Mouse (Mus musculus) neural tube, embryonic 13.5 days (tissue): ENCODE measurements around the gene Cacfd1. TPM values are rescaled to one million over a fixed set of nuclear protein-coding genes. Genes with fewer than 3 reads are reported as not detected.

Experiments
- ATAC-seq: fragments of 200-750 bp; cut with Nextera tagmentation; 2 replicates; pipeline ENCODE4 v1.8.0; 2017; ENCODE audit warnings: low read depth, mild to moderate bottlenecking, moderate TSS enrichment, moderate library complexity
- H3K27ac ChIP-seq: fragments of 300-500 bp; sonication (generic); replicated peaks from 2 replicates; pipeline ENCODE4 v1.5.1; 2015; ENCODE audit warnings: moderate library complexity, mild to moderate bottlenecking, inconsistent platforms
- H3K27me3 ChIP-seq: fragments of 300-500 bp; sonication (generic); 2 replicates; pipeline ENCODE4 v1.6.1; 2015; ENCODE audit warnings: mild to moderate bottlenecking, inconsistent platforms
- H3K36me3 ChIP-seq: fragments of 300-500 bp; sonication (generic); 2 replicates; pipeline ENCODE4 v1.6.1; 2015; ENCODE audit warnings: mild to moderate bottlenecking, inconsistent platforms
- H3K4me1 ChIP-seq: fragments of 300-500 bp; sonication (generic); replicated peaks from 2 replicates; pipeline ENCODE4 v1.6.1; 2015; ENCODE audit warnings: inconsistent platforms
- H3K4me2 ChIP-seq: fragments of 300-500 bp; sonication (generic); 2 replicates; pipeline ENCODE4 v1.6.1; 2015; ENCODE audit warnings: inconsistent platforms, mild to moderate bottlenecking, moderate library complexity
- H3K4me3 ChIP-seq: fragments of 300-500 bp; sonication (generic); 2 replicates; pipeline ENCODE4 v1.5.1; 2015; ENCODE audit warnings: mild to moderate bottlenecking, inconsistent platforms
- H3K9ac ChIP-seq: fragments of 300-500 bp; sonication (generic); 2 replicates; pipeline ENCODE4 v1.6.1; 2015; ENCODE audit warnings: moderate library complexity, mild to moderate bottlenecking, inconsistent platforms
- H3K9me3 ChIP-seq: fragments of 300-500 bp; sonication (generic); 2 replicates; pipeline ENCODE4 v1.6.1; 2016; ENCODE audit warnings: inconsistent platforms
- WGBS: fragments of 180-500 bp; shearing (Covaris S2); methylation state at CpG from one replicate; pipeline ENCODE4 v1.1.7; 2015; 5-methylcytosine and 5-hydroxymethylcytosine counted together
- polyA plus RNA-seq: library from polyadenylated mRNA; unstranded; fragments of >200 nt; fragmentation: Nextera tagmentation; extraction: Ambion mirVana; gene quantifications from 2 replicates; pipeline ENCODE4 v1.2.1, GENCODE M21; 2015

Gene Cacfd1
- polyA plus RNA-seq, 1 experiment from 2014 or later = 120 TPM

- WGBS = 62% methylated on average over 4 of the region's 4 CpGs
- H3K9ac ChIP-seq = peak overlapping the region; percentile 72
- H3K4me1 ChIP-seq = peaks cover 22% of the 10 kb centered on the region
- no peak overlapping the region for H3K27ac ChIP-seq
- H3K4me3 ChIP-seq = peak overlapping the region; percentile 41
- ATAC-seq = no peak
- peaks cover 17% of the 10 kb centered on the region for H3K27me3 ChIP-seq
- no peaks in the 10 kb centered on the region for H3K9me3 ChIP-seq
- peak overlapping the region; percentile 60 for H3K4me2 ChIP-seq
- no peaks in the 10 kb centered on the region for H3K36me3 ChIP-seq
These were observed 18.8 kb downstream of the Cacfd1 start for GRCm38 (mm10) chr2:27028437-27029015.

- Histone ChIP-seq H3K27me3 (peaks cover 17% of the 10 kb centered on the region), H3K36me3 (no peaks in the 10 kb centered on the region), H3K4me3 (no peak overlapping the region), H3K9me3 (no peaks in the 10 kb centered on the region), H3K4me1 (peaks cover 11% of the 10 kb centered on the region), H3K4me2 (no peak overlapping the region), H3K9ac (no peak overlapping the region), H3K27ac (no peak overlapping the region)
- WGBS = 84% methylated on average over 2 of the region's 2 CpGs
- ATAC-seq = no peak
These were observed 22.6 kb downstream of the Cacfd1 start for GRCm38 (mm10) chr2:27032361-27032760.

GRCm38 (mm10) chr2:27036003-27036402, 26.3 kb downstream of the Cacfd1 start:
- no peak overlapping the region for H3K9ac ChIP-seq
- H3K4me1 ChIP-seq = no peaks in the 10 kb centered on the region
- no peaks in the 10 kb centered on the region for H3K27me3 ChIP-seq
- no peaks in the 10 kb centered on the region for H3K36me3 ChIP-seq
- no peak overlapping the region for H3K4me3 ChIP-seq
- no peak for ATAC-seq
- H3K9me3 ChIP-seq = no peaks in the 10 kb centered on the region
- WGBS = 78% methylated on average over 3 of the region's 3 CpGs
- H3K27ac ChIP-seq = no peak overlapping the region
- no peak overlapping the region for H3K4me2 ChIP-seq

- ATAC-seq = peak; percentile 27; the same call in 1 of the 2 replicates
- no peaks in the 10 kb centered on the region for H3K27me3 ChIP-seq
- H3K9me3 ChIP-seq = no peaks in the 10 kb centered on the region
- no peaks in the 10 kb centered on the region for H3K4me1 ChIP-seq
- H3K9ac ChIP-seq = no peak overlapping the region
- H3K36me3 ChIP-seq = no peaks in the 10 kb centered on the region
- WGBS = 60% methylated on average over 4 of the region's 4 CpGs
- H3K4me2 ChIP-seq = no peak overlapping the region
- H3K4me3 ChIP-seq = no peak overlapping the region
- no peak overlapping the region for H3K27ac ChIP-seq
These were observed 27.3 kb downstream of the Cacfd1 start for GRCm38 (mm10) chr2:27037008-27037407.

- Histone ChIP-seq H3K4me1 (no peaks in the 10 kb centered on the region), H3K4me2 (no peak overlapping the region), H3K9ac (no peak overlapping the region), H3K4me3 (no peak overlapping the region), H3K9me3 (no peaks in the 10 kb centered on the region), H3K27ac (no peak overlapping the region), H3K27me3 (no peaks in the 10 kb centered on the region), H3K36me3 (no peaks in the 10 kb centered on the region)
- 0% methylated on average over 3 of the region's 3 CpGs for WGBS
- ATAC-seq = 0 out of 2 replicates have a peak, but pooled peaks have one; percentile 68
These were observed 28.9 kb downstream of the Cacfd1 start for GRCm38 (mm10) chr2:27038596-27038995.

- Histone ChIP-seq H3K9ac (no peak overlapping the region), H3K4me1 (no peaks in the 10 kb centered on the region), H3K27me3 (no peaks in the 10 kb centered on the region), H3K27ac (no peak overlapping the region), H3K4me2 (no peak overlapping the region), H3K4me3 (no peak overlapping the region), H3K36me3 (no peaks in the 10 kb centered on the region), H3K9me3 (no peaks in the 10 kb centered on the region)
- 5% methylated on average over 1 of the region's 1 CpGs for WGBS
- no peak for ATAC-seq
These were observed 29.6 kb downstream of the Cacfd1 start for GRCm38 (mm10) chr2:27039286-27039685.

- WGBS = 66% methylated on average over 8 of the region's 8 CpGs
- no peaks in the 10 kb centered on the region for H3K4me1 ChIP-seq
These were observed 32.6 kb downstream of the Cacfd1 start for GRCm38 (mm10) chr2:27042131-27042844.

GRCm38 (mm10) chr2:27043461-27043860, 33.7 kb downstream of the Cacfd1 start:
- no peaks in the 10 kb centered on the region for H3K4me1 ChIP-seq
- no peak overlapping the region for H3K4me2 ChIP-seq
- 30% methylated on average over 3 of the region's 3 CpGs for WGBS
- no peak overlapping the region for H3K27ac ChIP-seq
- no peaks in the 10 kb centered on the region for H3K36me3 ChIP-seq
- H3K27me3 ChIP-seq = no peaks in the 10 kb centered on the region
- no peak overlapping the region for H3K9ac ChIP-seq
- H3K4me3 ChIP-seq = no peak overlapping the region
- H3K9me3 ChIP-seq = no peaks in the 10 kb centered on the region
- peak; percentile 91 for ATAC-seq

More at GRCm38 (mm10) chr2:27042131-27042844, 32.6 kb downstream of the Cacfd1 start:
- Histone ChIP-seq H3K9ac (no peak overlapping the region), H3K9me3 (no peaks in the 10 kb centered on the region), H3K27me3 (no peaks in the 10 kb centered on the region), H3K4me3 (no peak overlapping the region), H3K27ac (no peak overlapping the region), H3K36me3 (no peaks in the 10 kb centered on the region), H3K4me2 (no peak overlapping the region)
- ATAC-seq = no peak

GRCm38 (mm10) chr2:27044166-27044565, 34.4 kb downstream of the Cacfd1 start:
- Histone ChIP-seq H3K27me3 (no peaks in the 10 kb centered on the region), H3K9ac (0 out of 2 replicates have a peak overlapping the region, but pooled peaks have one; percentile 19), H3K9me3 (no peaks in the 10 kb centered on the region), H3K36me3 (no peaks in the 10 kb centered on the region), H3K4me1 (no peaks in the 10 kb centered on the region), H3K27ac (no peak overlapping the region), H3K4me3 (no peak overlapping the region), H3K4me2 (no peak overlapping the region)
- WGBS = 80% methylated on average over 4 of the region's 4 CpGs
- no peak for ATAC-seq

- no peak for ATAC-seq
- WGBS = 64% methylated on average over 3 of the region's 3 CpGs
- no peaks in the 10 kb centered on the region for H3K9me3 ChIP-seq
These were observed 34.9 kb downstream of the Cacfd1 start for GRCm38 (mm10) chr2:27044641-27045040.

GRCm38 (mm10) chr2:27045979-27046770, 36.4 kb downstream of the Cacfd1 start:
- Histone ChIP-seq H3K4me1 (no peaks in the 10 kb centered on the region), H3K27me3 (no peaks in the 10 kb centered on the region), H3K9me3 (no peaks in the 10 kb centered on the region), H3K27ac (no peak overlapping the region), H3K4me2 (no peak overlapping the region), H3K9ac (no peak overlapping the region), H3K4me3 (no peak overlapping the region), H3K36me3 (no peaks in the 10 kb centered on the region)
- ATAC-seq = no peak
- 73% methylated on average over 8 of the region's 8 CpGs for WGBS

More at GRCm38 (mm10) chr2:27044641-27045040, 34.9 kb downstream of the Cacfd1 start:
- Histone ChIP-seq H3K4me2 (no peak overlapping the region), H3K9ac (no peak overlapping the region), H3K27me3 (no peaks in the 10 kb centered on the region), H3K4me1 (no peaks in the 10 kb centered on the region), H3K4me3 (no peak overlapping the region), H3K27ac (no peak overlapping the region), H3K36me3 (no peaks in the 10 kb centered on the region)

- no peak for ATAC-seq
- Histone ChIP-seq H3K27ac (no peak overlapping the region), H3K36me3 (no peaks in the 10 kb centered on the region), H3K4me1 (no peaks in the 10 kb centered on the region), H3K9ac (no peak overlapping the region), H3K9me3 (no peaks in the 10 kb centered on the region), H3K4me2 (no peak overlapping the region), H3K4me3 (no peak overlapping the region), H3K27me3 (no peaks in the 10 kb centered on the region)
- WGBS = 48% methylated on average over 6 of the region's 6 CpGs
These were observed 39.7 kb downstream of the Cacfd1 start for GRCm38 (mm10) chr2:27049408-27049807.
